Mouse (Mus musculus): Measurements from ENCODE around the gene Bcl2l2. TPM values are rescaled to one million over a fixed set of nuclear protein-coding genes. Genes with fewer than 3 reads are reported as not detected.

Gene Bcl2l2
- polyA plus RNA-seq, 1 experiment from 2014 or later: 4.3 TPM

DNA sequence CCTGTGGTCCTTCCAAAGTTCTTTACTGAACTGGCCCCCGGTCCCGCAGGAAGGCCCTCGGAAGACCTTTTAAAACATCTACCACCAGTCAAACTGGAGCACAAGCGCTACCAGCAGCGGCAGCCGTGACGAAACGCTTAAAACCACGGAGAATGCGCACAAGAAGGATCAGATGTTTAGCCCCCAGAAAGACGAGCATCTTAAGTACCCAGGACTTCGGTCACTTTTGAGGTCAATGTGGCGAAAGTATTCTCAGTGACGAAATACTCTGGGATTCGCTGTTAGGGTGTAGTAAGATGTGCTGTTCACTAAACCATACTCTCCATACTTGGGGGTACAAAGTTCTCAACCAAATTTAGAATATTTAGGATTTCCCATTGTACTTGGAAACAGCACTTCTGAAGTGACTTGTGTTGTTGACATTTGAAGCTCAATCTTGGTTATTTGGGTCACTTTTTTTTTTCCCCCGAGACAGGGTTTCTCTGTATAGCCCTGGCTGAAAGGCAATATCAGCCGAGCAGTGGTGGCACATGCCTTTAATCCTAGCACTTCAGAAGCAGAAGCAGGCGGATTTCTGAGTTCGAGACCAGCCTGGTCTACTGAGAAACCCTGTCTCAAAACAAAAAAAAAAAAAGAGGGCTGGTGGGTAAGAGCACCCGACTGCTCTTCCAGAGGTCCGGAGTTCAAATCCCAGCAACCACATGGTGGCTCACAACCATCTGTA, 18.7 kb upstream of the Bcl2l2 start:
- ATAC-seq (ENCODE audit: insufficient number of reproducible peaks, insufficient read depth, low FRiP score, low read depth): no peak
- H3K36me3 ChIP-seq (ENCODE audit: control insufficient read depth, insufficient read depth, low read length): no peaks in the 10 kb centered on the region

DNA sequence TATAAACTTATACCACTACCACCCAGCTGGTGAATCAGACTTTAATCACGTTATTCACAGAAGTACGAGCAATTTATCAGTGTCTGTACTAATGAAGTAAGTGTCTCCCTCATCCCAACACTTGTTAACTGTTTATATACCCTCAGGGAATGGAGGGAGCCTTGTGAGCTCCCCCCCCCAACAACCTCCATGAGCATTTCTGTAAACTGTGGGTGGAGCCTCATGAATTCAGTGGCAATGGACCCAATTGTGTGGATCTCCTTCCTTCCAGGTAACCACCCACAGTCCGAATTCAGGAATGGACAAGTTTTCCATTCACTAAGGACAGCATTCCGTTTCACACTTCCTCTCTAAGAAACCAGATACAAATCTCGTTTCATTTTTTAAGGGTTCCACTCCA, 17.6 kb upstream of the Bcl2l2 start:
- Histone ChIP-seq H3K4me2 (ENCODE audit: low read length) (no peak overlapping the region), H3K9me3 (ENCODE audit: control insufficient read depth, low read length) (no peaks in the 10 kb centered on the region), H3K4me1 (ENCODE audit: control insufficient read depth in 2 of 2, insufficient read depth in 2 of 2, low read length in 2 of 2) (peaks cover 2 to 5% of the 10 kb centered on the region in 2 experiments; a peak in 2 of 4 replicates), H3K27ac (replicated peaks in 1 of 2; ENCODE audit: control insufficient read depth in 1 of 2, insufficient read depth in 1 of 2, low read depth in 2 of 2, low read length in 2 of 2) (no peak overlapping the region), H3K4me3 (ENCODE audit: control insufficient read depth in 1 of 2, insufficient read depth in 1 of 2, low read depth in 1 of 2, low read length in 2 of 2) (no peak overlapping the region), H3K36me3 (ENCODE audit: control insufficient read depth, insufficient read depth, low read length) (no peaks in the 10 kb centered on the region), H3K27me3 (ENCODE audit: control insufficient read depth, insufficient read depth, low read length) (no peaks in the 10 kb centered on the region), H3K9ac (ENCODE audit: low read length) (no peak overlapping the region)
- no peak for ATAC-seq (ENCODE audit: insufficient number of reproducible peaks, insufficient read depth, low FRiP score, low read depth)
- WGBS: 66% methylated on average over 5 of the region's 5 CpGs

More for the DNA sequence above, 18.7 kb upstream of the Bcl2l2 start:
- Histone ChIP-seq H3K9me3 (ENCODE audit: control insufficient read depth, low read length) (no peaks in the 10 kb centered on the region), H3K27ac (replicated peaks in 1 of 2; ENCODE audit: control insufficient read depth in 1 of 2, insufficient read depth in 1 of 2, low read depth in 2 of 2, low read length in 2 of 2) (peak overlapping the region; percentile 34 to 62), H3K9ac (ENCODE audit: low read length) (peak overlapping the region; percentile 95), H3K4me1 (ENCODE audit: control insufficient read depth in 2 of 2, insufficient read depth in 2 of 2, low read length in 2 of 2) (peaks cover 2 to 5% of the 10 kb centered on the region in 2 experiments; a peak in 2 of 4 replicates), H3K4me3 (ENCODE audit: control insufficient read depth in 1 of 2, insufficient read depth in 1 of 2, low read depth in 1 of 2, low read length in 2 of 2) (peak overlapping the region; percentile 92 to 97), H3K4me2 (ENCODE audit: low read length) (peak overlapping the region; percentile 78), H3K27me3 (ENCODE audit: control insufficient read depth, insufficient read depth, low read length) (no peaks in the 10 kb centered on the region)
- 14% methylated on average over 21 of the region's 21 CpGs for WGBS

DNA sequence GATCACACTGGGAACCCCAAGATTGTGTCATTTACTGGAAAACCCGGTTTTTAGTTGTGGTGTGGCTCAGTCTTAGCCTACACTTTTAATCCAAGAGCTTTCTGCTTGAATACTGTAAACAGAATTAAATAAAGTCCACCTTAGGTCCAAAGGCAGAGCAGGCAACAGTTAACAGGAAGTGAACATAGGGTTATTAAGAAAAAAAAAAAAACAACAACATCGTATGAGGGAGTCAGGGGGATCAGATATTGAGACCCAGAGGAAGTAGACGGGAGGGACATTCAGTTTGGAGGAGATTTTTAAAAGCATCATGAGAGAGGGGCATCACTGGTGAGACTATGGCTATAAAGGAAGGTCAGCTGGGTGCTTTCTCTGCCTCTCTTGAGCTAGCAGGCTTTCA, 16.9 kb upstream of the Bcl2l2 start:
- no peak overlapping the region for H3K27ac ChIP-seq (replicated peaks in 1 of 2; ENCODE audit: control insufficient read depth in 1 of 2, insufficient read depth in 1 of 2, low read depth in 2 of 2, low read length in 2 of 2)
- no peak overlapping the region for H3K4me2 ChIP-seq (ENCODE audit: low read length)
- WGBS: 45% methylated on average over 3 of the region's 3 CpGs
- peaks cover 2 to 5% of the 10 kb centered on the region in 2 experiments; a peak in 2 of 4 replicates for H3K4me1 ChIP-seq (ENCODE audit: control insufficient read depth in 2 of 2, insufficient read depth in 2 of 2, low read length in 2 of 2)
- no peak overlapping the region for H3K4me3 ChIP-seq (ENCODE audit: control insufficient read depth in 1 of 2, insufficient read depth in 1 of 2, low read depth in 1 of 2, low read length in 2 of 2)
- no peak overlapping the region for H3K9ac ChIP-seq (ENCODE audit: low read length)
- H3K36me3 ChIP-seq (ENCODE audit: control insufficient read depth, insufficient read depth, low read length): no peaks in the 10 kb centered on the region
- no peak for ATAC-seq (ENCODE audit: insufficient number of reproducible peaks, insufficient read depth, low FRiP score, low read depth)
- H3K9me3 ChIP-seq (ENCODE audit: control insufficient read depth, low read length): no peaks in the 10 kb centered on the region
- no peaks in the 10 kb centered on the region for H3K27me3 ChIP-seq (ENCODE audit: control insufficient read depth, insufficient read depth, low read length)

DNA sequence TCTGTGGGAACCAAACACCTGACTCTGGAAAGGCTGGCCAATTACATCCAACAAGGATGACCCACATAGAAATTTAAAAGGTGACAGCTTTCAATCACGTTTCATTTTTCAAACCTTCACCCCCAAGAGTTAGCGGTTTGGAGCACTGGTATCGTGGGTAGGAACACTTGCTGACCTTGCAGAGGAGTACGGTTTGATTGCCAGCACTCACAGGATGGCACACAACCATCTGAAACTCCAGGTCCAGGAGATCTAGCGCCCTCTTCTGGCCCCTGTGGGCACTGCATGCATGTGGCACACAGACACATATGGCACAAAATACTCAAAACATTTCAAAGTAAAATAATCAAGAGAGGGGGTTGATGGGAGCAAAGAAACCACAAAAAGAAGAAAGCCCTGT, 16.2 kb upstream of the Bcl2l2 start:
- 54% methylated on average over 5 of the region's 5 CpGs for WGBS

DNA sequence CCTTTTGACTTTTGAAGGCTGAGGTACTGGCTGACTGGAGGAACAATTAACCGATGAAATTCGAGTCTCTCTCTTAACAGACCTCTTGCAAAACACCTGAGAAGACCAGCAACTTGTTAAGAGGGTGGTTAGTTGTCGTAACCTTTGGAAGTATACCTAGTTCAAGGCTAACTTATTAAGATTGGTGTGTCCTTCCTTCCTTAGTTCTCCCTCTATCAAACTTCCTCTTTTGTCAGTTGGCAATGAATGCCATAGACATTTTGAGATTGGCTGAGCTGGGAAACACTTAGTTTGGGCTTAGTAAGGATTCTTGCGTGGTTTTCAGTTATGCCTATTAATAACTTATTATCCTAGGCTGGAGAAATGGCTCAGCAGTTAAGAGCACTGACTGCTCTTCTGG, 15.2 kb upstream of the Bcl2l2 start:
- Histone ChIP-seq H3K27ac (replicated peaks in 1 of 2; ENCODE audit: control insufficient read depth in 1 of 2, insufficient read depth in 1 of 2, low read depth in 2 of 2, low read length in 2 of 2) (no peak overlapping the region), H3K4me1 (ENCODE audit: control insufficient read depth in 2 of 2, insufficient read depth in 2 of 2, low read length in 2 of 2) (peaks cover 2 to 5% of the 10 kb centered on the region in 2 experiments; a peak in 2 of 4 replicates), H3K9me3 (ENCODE audit: control insufficient read depth, low read length) (no peaks in the 10 kb centered on the region), H3K4me2 (ENCODE audit: low read length) (no peak overlapping the region), H3K9ac (ENCODE audit: low read length) (no peak overlapping the region), H3K27me3 (ENCODE audit: control insufficient read depth, insufficient read depth, low read length) (no peaks in the 10 kb centered on the region), H3K4me3 (ENCODE audit: control insufficient read depth in 1 of 2, insufficient read depth in 1 of 2, low read depth in 1 of 2, low read length in 2 of 2) (no peak overlapping the region), H3K36me3 (ENCODE audit: control insufficient read depth, insufficient read depth, low read length) (no peaks in the 10 kb centered on the region)
- WGBS: 78% methylated on average over 4 of the region's 4 CpGs
- ATAC-seq (ENCODE audit: insufficient number of reproducible peaks, insufficient read depth, low FRiP score, low read depth): no peak

More for the DNA sequence above, 16.2 kb upstream of the Bcl2l2 start:
- Histone ChIP-seq H3K4me2 (ENCODE audit: low read length) (no peak overlapping the region), H3K4me1 (ENCODE audit: control insufficient read depth in 2 of 2, insufficient read depth in 2 of 2, low read length in 2 of 2) (peaks cover 2 to 5% of the 10 kb centered on the region in 2 experiments; a peak in 2 of 4 replicates), H3K27me3 (ENCODE audit: control insufficient read depth, insufficient read depth, low read length) (no peaks in the 10 kb centered on the region), H3K9ac (ENCODE audit: low read length) (no peak overlapping the region), H3K4me3 (ENCODE audit: control insufficient read depth in 1 of 2, insufficient read depth in 1 of 2, low read depth in 1 of 2, low read length in 2 of 2) (no peak overlapping the region), H3K36me3 (ENCODE audit: control insufficient read depth, insufficient read depth, low read length) (no peaks in the 10 kb centered on the region), H3K27ac (replicated peaks in 1 of 2; ENCODE audit: control insufficient read depth in 1 of 2, insufficient read depth in 1 of 2, low read depth in 2 of 2, low read length in 2 of 2) (no peak overlapping the region), H3K9me3 (ENCODE audit: control insufficient read depth, low read length) (no peaks in the 10 kb centered on the region)
- no peak for ATAC-seq (ENCODE audit: insufficient number of reproducible peaks, insufficient read depth, low FRiP score, low read depth)

DNA sequence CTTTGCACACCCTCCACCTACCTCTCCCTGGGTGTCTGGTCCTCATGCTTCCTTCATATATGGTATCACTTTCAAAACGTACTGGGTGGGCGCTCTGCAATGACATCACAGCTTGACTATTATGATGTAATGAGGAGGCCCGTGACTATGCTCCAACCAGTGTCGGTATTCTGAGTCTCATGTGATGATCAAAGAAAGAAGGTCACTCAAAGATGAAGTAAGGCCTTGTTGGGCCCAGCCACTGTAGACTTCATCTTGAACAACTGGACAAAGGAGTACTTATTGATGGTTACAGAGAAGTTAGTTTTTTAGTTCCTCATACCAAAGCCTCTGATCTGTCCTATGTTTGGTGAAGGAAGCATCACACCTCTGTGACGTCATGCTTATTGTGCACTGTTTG, 12.3 kb upstream of the Bcl2l2 start, which contains the start of gene Homez:
Homez (minus strand) TSS at position 101 of the 400 bp plus-strand sequence.
- Histone ChIP-seq H3K9me3 (ENCODE audit: control insufficient read depth, low read length) (no peaks in the 10 kb centered on the region), H3K4me3 (ENCODE audit: control insufficient read depth in 1 of 2, insufficient read depth in 1 of 2, low read depth in 1 of 2, low read length in 2 of 2) (no peak within 1 kb of the TSS), H3K4me1 (ENCODE audit: control insufficient read depth in 2 of 2, insufficient read depth in 2 of 2, low read length in 2 of 2) (peaks cover 3 to 4% of the 10 kb centered on the region in 2 experiments; a peak in 3 of 4 replicates), H3K4me2 (ENCODE audit: low read length) (no peak within 1 kb of the TSS), H3K27me3 (ENCODE audit: control insufficient read depth, insufficient read depth, low read length) (no peaks in the 10 kb centered on the region), H3K27ac (replicated peaks in 1 of 2; ENCODE audit: control insufficient read depth in 1 of 2, insufficient read depth in 1 of 2, low read depth in 2 of 2, low read length in 2 of 2) (no peak within 1 kb of the TSS), H3K36me3 (ENCODE audit: control insufficient read depth, insufficient read depth, low read length) (no peaks in the 10 kb centered on the region), H3K9ac (ENCODE audit: low read length) (no peak within 1 kb of the TSS)
- 81% methylated on average over 5 of the region's 5 CpGs for WGBS
- no peak for ATAC-seq (ENCODE audit: insufficient number of reproducible peaks, insufficient read depth, low FRiP score, low read depth)

DNA sequence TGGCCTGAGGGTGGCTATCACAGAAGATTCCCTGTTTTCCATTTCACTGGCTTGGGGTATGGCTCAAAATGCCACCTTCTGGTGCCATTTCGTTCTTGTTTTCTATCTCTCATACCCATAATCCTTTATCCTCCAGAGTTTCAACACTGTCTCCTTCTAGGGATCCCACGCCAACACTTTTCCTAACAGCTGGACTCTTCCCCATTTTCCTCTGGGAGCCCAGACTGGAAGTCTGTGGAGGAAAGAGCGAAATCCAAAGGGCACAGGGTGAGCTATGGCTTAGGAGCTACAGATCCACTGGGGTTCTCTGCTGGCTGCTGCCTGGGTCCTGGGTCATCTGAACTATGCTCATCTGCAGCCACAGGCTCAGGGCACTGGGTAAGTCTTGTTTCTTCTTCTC, 9.0 kb upstream of the Bcl2l2 start:
- 90% methylated on average over 3 of the region's 3 CpGs for WGBS
- Histone ChIP-seq H3K36me3 (ENCODE audit: control insufficient read depth, insufficient read depth, low read length) (no peaks in the 10 kb centered on the region), H3K4me3 (ENCODE audit: control insufficient read depth in 1 of 2, insufficient read depth in 1 of 2, low read depth in 1 of 2, low read length in 2 of 2) (no peak overlapping the region), H3K9ac (ENCODE audit: low read length) (no peak overlapping the region), H3K27ac (replicated peaks in 1 of 2; ENCODE audit: control insufficient read depth in 1 of 2, insufficient read depth in 1 of 2, low read depth in 2 of 2, low read length in 2 of 2) (no peak overlapping the region), H3K27me3 (ENCODE audit: control insufficient read depth, insufficient read depth, low read length) (no peaks in the 10 kb centered on the region), H3K4me1 (ENCODE audit: control insufficient read depth in 2 of 2, insufficient read depth in 2 of 2, low read length in 2 of 2) (peaks cover 5 to 10% of the 10 kb centered on the region in 2 experiments), H3K9me3 (ENCODE audit: control insufficient read depth, low read length) (no peaks in the 10 kb centered on the region), H3K4me2 (ENCODE audit: low read length) (no peak overlapping the region)
- ATAC-seq (ENCODE audit: insufficient number of reproducible peaks, insufficient read depth, low FRiP score, low read depth): no peak
